Mouse (Mus musculus) intestine, postnatal 0 days (tissue): Measurements from ENCODE around the gene Spock2. TPM values are rescaled to one million over a fixed set of nuclear protein-coding genes. Genes with fewer than 3 reads are reported as not detected.

Experiments used
- ATAC-seq: fragments of 200-750 bp; cut with Nextera tagmentation; 2 replicates; pipeline ENCODE4 v1.8.0; 2017; ENCODE audit warnings: mild to moderate bottlenecking, moderate TSS enrichment, moderate library complexity
- H3K27ac ChIP-seq: fragments of 300-500 bp; sonication (generic); 2 replicates; pipeline ENCODE4 v1.5.1; 2014; ENCODE audit warnings: mild to moderate bottlenecking, low read depth, low read length, moderate library complexity
- H3K27me3 ChIP-seq: fragments of 300-500 bp; sonication (generic); replicated peaks from 2 replicates; pipeline ENCODE4 v1.6.1; 2014; ENCODE audit warnings: low read length, mixed read lengths; ENCODE audit not compliant: control insufficient read depth, insufficient read depth
- H3K36me3 ChIP-seq: fragments of 300-500 bp; sonication (generic); 2 replicates; pipeline ENCODE4 v1.6.1; 2014; ENCODE audit warnings: mild to moderate bottlenecking, moderate library complexity; ENCODE audit not compliant: control insufficient read depth, insufficient read depth
- H3K4me1 ChIP-seq: fragments of 300-500 bp; sonication (generic); replicated peaks from 2 replicates; pipeline ENCODE4 v1.6.1; 2014; ENCODE audit warnings: antibody characterized with exemption, low read length, mixed read lengths; ENCODE audit not compliant: control insufficient read depth, insufficient read depth
- H3K4me2 ChIP-seq: fragments of 300-500 bp; sonication (generic); replicated peaks from 2 replicates; pipeline ENCODE4 v1.6.1; 2014; ENCODE audit warnings: low read depth, mild to moderate bottlenecking, moderate library complexity
- H3K4me3 ChIP-seq: fragments of 300-500 bp; sonication (generic); 2 replicates; pipeline ENCODE4 v1.5.1; 2014; ENCODE audit warnings: low read depth, low read length
- H3K9ac ChIP-seq: fragments of 300-500 bp; sonication (generic); 2 replicates; pipeline ENCODE4 v1.6.1; 2014; ENCODE audit warnings: mild to moderate bottlenecking, low read depth, low read length
- H3K9me3 ChIP-seq: fragments of 300-500 bp; sonication (generic); 2 replicates; pipeline ENCODE4 v1.6.1; 2016; ENCODE audit warnings: mixed run types; ENCODE audit not compliant: control insufficient read depth
- CTCF ChIP-seq: sonication (generic); IDR thresholded peaks from 2 replicates; pipeline ENCODE4 v1.5.1; 2016; ENCODE audit warnings: low read depth, mild to moderate bottlenecking, control low read depth, antibody characterized with exemption, moderate library complexity
- WGBS: fragments of 180-500 bp; shearing (Covaris S2); extraction: QIAGEN DNeasy Blood & Tissue Kit; methylation state at CpG from one replicate; pipeline ENCODE4 v1.1.7; 2014; 5-methylcytosine and 5-hydroxymethylcytosine counted together
- polyA plus RNA-seq: library from polyadenylated mRNA; unstranded; fragments of >200 nt; fragmentation: Nextera tagmentation; extraction: Ambion mirVana; gene quantifications from 2 replicates; pipeline ENCODE4 v1.2.1, GENCODE M21; 2015

The Spock2 gene
- polyA plus RNA-seq, 1 experiment from 2014 or later: 2.1 TPM

DNA sequence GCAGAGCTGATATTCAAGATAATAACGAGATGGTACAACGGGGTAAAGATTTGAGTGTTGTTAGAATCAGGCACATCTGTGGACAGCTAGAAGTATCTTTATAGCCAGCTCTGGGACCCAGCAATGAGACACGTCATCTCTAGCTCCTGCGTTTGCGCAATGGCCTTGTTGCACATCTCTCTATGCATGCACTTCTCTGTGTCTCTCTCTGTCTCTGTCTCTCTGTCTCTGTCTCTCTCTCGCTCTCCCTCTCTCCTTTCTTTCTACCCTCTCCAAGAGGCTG lies 56.9 kb downstream of the Spock2 start:
- Histone ChIP-seq H3K27ac (no peak overlapping the region), H3K36me3 (no peaks in the 10 kb centered on the region), H3K27me3 (no peaks in the 10 kb centered on the region), H3K9me3 (no peaks in the 10 kb centered on the region), H3K4me1 (no peaks in the 10 kb centered on the region), H3K9ac (no peak overlapping the region), H3K4me2 (no peak overlapping the region), H3K4me3 (no peak overlapping the region)
- WGBS: 79% methylated on average over 6 of the region's 6 CpGs
- no peak for ATAC-seq
- no peak for TF ChIP-seq CTCF

DNA sequence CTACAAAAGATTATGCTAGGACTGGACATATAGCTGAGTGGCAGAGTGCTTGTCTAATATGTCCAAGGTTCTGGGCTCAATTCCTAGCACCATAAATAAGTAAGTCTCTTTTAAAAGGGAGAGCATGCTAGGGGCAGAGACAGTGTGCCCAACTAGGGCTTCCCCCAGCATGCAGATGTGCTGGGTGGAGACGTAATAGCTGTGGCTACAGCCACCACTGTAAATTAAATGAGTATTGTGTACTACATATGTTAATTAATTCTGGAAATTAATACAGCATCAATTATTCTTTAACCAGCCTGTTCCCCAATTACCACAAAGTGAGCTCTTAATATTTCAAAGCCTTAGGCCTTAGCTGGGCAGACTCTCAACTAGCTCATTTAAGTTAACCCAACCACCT lies 58.9 kb downstream of the Spock2 start:
- Histone ChIP-seq H3K36me3 (no peaks in the 10 kb centered on the region), H3K4me1 (no peaks in the 10 kb centered on the region), H3K9me3 (no peaks in the 10 kb centered on the region), H3K9ac (no peak overlapping the region), H3K27me3 (no peaks in the 10 kb centered on the region), H3K27ac (no peak overlapping the region), H3K4me2 (no peak overlapping the region), H3K4me3 (no peak overlapping the region)
- TF ChIP-seq CTCF: no peak
- WGBS: 72% methylated on average over 1 of the region's 1 CpGs
- no peak for ATAC-seq

DNA sequence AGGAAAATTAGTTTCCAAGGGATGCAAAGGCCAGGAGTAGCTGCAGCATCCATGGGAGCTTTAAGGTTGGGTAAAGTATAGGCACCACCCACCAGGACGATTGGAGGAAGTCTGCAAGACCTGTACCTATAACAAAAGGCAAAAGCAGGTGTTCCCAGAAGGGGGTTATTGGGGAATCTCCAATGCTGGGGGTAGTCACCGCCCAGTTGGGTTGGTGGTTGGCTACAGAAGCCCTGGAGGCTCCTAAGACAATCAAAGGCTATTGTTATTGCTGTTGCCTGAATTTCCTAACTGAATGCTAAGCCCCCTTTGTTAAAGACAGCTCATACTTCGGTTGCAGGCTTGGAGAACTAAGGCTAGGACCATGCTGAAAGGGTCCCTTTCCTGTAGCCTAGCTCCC lies 60.0 kb downstream of the Spock2 start:
- no peak for TF ChIP-seq CTCF
- Histone ChIP-seq H3K9ac (no peak overlapping the region), H3K9me3 (no peaks in the 10 kb centered on the region), H3K4me3 (no peak overlapping the region), H3K4me2 (no peak overlapping the region), H3K4me1 (no peaks in the 10 kb centered on the region), H3K36me3 (no peaks in the 10 kb centered on the region), H3K27me3 (no peaks in the 10 kb centered on the region), H3K27ac (no peak overlapping the region)
- 53% methylated on average over 3 of the region's 3 CpGs for WGBS
- no peak for ATAC-seq

DNA sequence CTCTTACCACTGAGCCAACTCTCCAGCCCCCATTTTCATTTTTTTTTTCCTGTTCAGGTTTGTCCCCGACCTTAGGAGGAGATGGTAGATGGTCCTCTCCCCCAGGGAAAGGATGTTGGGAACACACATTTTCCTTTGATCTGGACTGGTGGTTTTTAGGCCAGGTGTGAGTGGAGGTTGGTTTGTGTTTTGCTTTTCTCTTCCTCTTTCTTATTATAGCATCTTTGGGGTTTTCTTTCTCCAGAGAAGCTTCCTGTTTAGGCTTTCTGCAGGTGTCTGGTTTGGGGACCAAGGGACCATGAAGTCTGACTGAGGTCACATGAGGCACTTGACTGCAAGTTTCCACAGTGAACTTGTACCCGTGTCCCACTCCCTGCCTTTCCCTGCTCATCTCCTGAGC lies 62.3 kb downstream of the Spock2 start:
- no peak for TF ChIP-seq CTCF
- Histone ChIP-seq H3K27me3 (no peaks in the 10 kb centered on the region), H3K4me2 (no peak overlapping the region), H3K4me3 (no peak overlapping the region), H3K27ac (no peak overlapping the region), H3K4me1 (no peaks in the 10 kb centered on the region), H3K9ac (no peak overlapping the region), H3K9me3 (no peaks in the 10 kb centered on the region), H3K36me3 (no peaks in the 10 kb centered on the region)
- no peak for ATAC-seq
- WGBS: 69% methylated on average over 2 of the region's 2 CpGs

DNA sequence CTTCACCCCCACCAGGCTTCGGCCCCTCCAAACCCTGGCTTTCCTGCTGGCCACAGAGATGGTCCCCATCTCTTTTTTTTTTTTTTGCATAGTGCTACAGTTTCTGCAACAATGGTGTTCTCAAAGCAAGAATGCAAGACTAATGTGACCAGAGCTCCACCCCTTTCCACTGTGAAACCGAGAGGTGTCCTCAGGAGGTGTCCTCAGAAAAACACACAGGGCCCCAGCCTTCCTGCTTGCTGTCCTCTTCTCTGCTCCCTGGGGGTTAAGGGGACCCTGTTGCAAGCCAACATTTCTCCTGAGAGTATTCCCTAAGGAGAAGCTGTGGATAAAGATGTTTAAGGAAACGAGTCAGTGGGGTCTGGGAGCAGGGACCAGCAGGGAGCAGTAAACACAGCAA lies 62.9 kb downstream of the Spock2 start:
- WGBS: 68% methylated on average over 3 of the region's 3 CpGs
- H3K9ac ChIP-seq: no peak overlapping the region
- H3K4me1 ChIP-seq: no peaks in the 10 kb centered on the region
- H3K9me3 ChIP-seq: no peaks in the 10 kb centered on the region
- no peak overlapping the region for H3K27ac ChIP-seq
- H3K27me3 ChIP-seq: no peaks in the 10 kb centered on the region
- H3K36me3 ChIP-seq: no peaks in the 10 kb centered on the region
- TF ChIP-seq CTCF: no peak
- no peak for ATAC-seq
- H3K4me2 ChIP-seq: no peak overlapping the region
- H3K4me3 ChIP-seq: no peak overlapping the region

DNA sequence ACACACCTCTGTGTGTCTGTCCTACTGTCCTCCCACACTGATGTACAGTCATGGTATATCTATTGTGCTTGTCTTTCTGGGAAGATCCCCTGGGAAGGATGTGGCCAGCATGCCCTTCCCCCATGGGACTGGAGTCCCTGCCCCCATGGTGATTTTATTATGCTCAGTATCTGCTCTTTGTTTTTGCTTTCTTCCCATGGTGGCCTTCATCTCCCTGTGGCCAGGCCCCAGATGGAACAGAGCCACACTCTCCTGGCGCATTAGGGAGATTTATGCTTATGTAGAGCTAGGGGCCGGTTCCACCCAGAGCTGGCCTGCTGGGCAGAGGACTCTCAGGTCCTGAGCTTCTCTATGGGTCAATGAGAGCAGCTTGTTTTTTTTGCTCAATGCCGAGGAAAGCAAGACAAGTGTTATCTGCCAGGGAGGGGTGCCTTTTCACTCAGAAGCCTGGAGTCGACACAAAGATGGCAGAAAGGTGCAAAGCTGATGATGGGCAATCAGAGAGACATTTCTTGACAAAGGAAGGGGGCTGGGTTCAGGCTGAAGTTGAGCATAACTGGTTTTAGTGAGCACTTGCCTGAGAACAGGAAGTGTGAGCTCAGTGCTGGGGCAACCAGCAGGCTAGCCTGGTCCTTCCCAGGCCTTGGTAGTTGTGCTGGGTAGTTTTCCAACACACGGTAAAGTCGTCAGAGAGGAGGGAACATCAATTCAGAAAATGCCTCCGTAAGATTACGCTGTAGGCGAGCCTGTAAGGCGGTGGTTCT lies 64.5 kb downstream of the Spock2 start:
- no peak for ATAC-seq
- Histone ChIP-seq H3K4me2 (no peak overlapping the region), H3K4me3 (no peak overlapping the region), H3K9ac (no peak overlapping the region), H3K27ac (no peak overlapping the region), H3K27me3 (no peaks in the 10 kb centered on the region), H3K9me3 (no peaks in the 10 kb centered on the region), H3K4me1 (no peaks in the 10 kb centered on the region), H3K36me3 (no peaks in the 10 kb centered on the region)
- TF ChIP-seq CTCF: no peak
- 78% methylated on average over 10 of the region's 10 CpGs for WGBS

DNA sequence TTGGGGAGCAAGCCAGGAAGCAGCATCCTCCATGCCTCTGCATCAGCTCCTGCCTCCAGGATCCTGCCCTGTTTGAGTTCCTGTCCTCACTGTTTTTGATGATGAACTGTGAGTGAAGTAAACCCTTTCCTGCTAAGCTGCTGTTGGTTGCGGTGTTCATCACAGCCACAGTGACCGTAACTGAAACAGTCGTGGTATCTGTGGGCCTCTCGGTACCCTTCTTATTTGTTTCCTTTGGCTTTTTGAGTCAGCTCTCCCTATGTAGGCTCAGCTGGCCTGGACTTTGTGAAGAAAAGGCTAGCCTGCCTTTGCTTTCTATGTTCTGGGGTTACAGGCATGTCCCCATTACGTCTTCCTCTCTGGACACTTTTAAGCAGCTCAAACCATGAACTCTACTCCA lies 65.3 kb downstream of the Spock2 start:
- no peak overlapping the region for H3K27ac ChIP-seq
- H3K27me3 ChIP-seq: no peaks in the 10 kb centered on the region
- WGBS: over 99% methylated on average over 5 of the region's 5 CpGs
- H3K4me2 ChIP-seq: no peak overlapping the region
- H3K9ac ChIP-seq: no peak overlapping the region
- ATAC-seq: no peak
- TF ChIP-seq CTCF: no peak
- no peaks in the 10 kb centered on the region for H3K4me1 ChIP-seq
- H3K4me3 ChIP-seq: no peak overlapping the region
- H3K36me3 ChIP-seq: no peaks in the 10 kb centered on the region
- no peaks in the 10 kb centered on the region for H3K9me3 ChIP-seq
